Mouse (Mus musculus) cerebellum, adult 18-20 months (tissue): ENCODE results near the gene Aqp1.

Experiments
- DNase-seq, 2 experiments: peaks; one replicate each; pipeline ENCODE4 v3.0.0; 2021

Gene Aqp1

DNA sequence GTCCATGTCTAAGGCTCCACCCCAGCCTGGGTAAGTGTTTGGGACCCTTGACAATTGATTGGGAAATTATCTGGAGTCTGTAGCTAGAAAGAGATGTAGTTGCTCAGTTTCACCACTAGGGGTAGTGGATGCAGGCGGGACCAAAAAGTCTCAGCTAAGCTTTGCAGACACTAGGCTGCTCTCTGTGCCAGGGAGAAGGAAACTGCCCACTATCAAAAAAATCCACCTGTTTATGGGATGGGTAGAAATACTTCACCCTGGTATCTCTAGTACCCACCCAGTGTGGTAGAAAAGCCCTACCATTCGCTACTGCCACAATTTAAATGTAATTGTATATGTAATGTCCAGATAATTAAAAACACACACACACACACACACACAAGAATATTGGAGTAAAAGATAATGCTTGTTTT is 22.5 kb downstream of the Aqp1 start:
- peak in 1 of 2 experiments; percentile 23 for DNase-seq

DNA sequence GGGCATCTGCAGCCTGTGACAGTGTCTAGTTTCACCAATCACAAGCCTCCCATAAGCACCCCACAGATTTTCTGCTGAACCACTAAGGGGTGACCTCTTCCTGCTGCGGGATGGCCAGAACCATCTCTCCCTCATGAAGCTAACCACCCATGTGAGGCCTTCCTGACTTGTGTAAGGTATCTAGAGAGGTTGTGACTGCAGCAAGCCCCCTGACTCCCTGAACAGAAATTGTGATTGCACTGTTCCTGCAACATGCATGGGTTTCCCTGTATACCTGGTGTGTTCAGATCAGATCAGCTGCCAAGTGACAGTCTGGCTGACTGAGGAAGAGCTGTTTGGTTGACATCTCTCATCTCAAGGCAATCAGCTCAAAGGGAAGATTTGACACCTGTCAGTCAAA is 26.4 kb downstream of the Aqp1 start:
- DNase-seq: no peak

DNA sequence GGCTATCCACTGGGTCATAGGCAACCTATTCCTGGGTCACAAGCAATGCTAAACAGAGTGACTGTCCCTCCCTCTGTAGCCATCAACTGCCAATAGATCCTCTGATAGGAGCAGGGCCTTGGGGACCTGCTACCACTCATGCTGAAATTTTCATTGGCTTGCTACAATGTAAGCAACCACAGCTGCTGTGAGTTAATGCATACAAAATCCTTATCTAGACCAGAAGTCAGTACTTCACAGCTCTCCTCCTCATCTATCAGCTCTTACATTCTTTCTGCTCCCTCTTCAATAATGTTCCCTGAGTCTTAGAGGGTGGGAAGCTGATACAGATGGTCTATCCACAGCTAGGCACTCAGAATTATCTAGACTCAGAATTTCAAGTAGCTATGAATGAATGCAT is 30.9 kb downstream of the Aqp1 start:
- no peak for DNase-seq

- DNase-seq: no peak
Observed at GRCm38 (mm10) chr6:55370831-55371230, 34.6 kb downstream of the Aqp1 start.

GRCm38 (mm10) chr6:55376076-55376475 is 39.8 kb downstream of the Aqp1 start, which contains the start of gene Ghrhr:
TSS of gene Ghrhr (plus strand) at chr6:55376295.
- no peak for DNase-seq

DNA sequence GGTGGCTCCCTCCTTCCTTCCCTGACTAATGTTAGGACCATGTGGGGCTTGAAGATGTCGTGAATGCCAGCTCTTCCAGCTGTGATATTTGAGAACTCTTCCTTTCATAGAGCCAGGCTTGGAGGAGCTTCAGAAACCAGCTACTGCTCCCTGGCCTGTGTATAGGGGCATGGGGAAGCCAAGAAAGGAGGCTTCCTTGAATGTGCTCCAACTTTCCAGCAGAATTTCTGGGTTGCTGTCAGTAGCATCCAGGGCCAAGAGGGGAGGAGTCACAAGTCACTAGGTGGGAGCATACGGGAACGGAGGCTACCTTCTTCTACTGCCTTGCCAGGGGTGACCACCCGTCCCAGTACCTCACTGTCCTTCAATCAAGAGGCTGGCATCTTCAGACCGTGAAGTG is 40.3 kb downstream of the Aqp1 start:
- no peak for DNase-seq

DNA sequence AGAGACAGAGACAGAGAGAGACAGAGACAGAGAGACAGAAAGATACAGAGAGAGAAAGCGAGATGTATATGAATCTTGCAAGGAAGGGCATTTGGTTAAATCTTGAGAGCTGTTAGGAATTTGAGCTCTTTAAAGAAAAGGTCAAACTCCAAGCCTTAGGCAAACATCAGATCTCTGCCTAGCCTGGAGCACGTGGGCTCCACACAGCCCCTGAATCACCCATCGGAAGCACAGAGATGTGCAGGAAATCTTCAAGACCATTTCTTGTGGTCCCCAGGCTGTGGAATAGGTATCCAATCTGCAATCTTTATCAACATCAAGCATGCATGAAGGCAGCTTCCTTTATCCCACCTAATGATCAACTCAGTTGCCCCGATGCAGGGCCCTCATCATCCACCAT is 41.2 kb downstream of the Aqp1 start:
- DNase-seq: no peak

GRCm38 (mm10) chr6:55379641-55380335 is 43.6 kb downstream of the Aqp1 start:
- DNase-seq: peak; percentile 44 to 46

DNA sequence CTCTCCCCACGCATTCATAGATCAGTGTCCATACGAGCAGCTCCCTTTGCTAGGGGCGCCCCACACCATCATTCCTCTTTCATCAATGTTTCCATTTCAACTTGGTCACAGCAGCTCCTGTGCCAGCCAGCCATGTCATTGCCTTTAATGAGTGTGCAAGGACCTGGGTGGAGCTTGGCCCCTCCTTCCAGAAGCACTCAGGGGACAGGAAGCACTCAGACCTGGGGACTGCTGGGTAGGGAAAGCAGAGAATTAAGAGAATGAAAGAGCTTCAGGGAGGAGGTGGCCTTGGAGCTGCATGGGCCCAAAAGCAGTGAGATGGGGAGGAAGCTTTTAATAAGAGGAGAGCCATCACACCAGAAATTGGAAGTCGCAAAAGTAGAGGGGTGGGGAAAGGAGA is 45.7 kb downstream of the Aqp1 start:
- no peak for DNase-seq

- peak; percentile 67 to 77 for DNase-seq
Observed at GRCm38 (mm10) chr6:55383897-55384296, 47.7 kb downstream of the Aqp1 start.

GRCm38 (mm10) chr6:55384356-55384951 is 48.2 kb downstream of the Aqp1 start:
- no peak for DNase-seq

DNA sequence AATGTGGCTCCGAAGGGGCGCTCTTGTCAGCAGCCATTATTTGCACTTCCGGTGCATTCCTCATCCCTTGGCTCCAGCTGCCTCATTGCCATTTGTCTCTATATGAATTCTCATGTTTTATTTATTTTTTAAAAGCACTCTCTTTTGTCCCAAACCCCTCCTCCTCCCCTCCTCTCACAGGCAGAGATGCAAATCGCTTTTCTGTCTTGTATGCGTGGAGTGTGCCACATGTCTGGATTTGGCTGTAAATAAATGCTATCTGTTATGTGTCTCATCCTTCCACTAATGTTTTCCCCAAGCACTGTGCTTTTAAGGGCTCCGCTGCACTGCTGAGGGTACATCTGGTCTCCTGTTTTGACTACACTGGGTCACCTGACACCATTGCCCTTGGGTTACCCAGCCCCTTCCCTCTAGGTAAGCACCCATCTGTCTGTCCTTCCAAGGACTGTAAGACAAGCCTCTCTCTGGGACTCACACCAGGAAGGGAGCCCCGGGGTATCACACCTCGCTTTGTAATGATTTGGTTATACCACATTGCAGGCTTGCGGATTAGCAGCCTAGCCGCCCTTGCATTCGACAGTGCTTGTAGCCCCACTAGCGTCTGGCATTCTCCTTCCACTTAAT is 52.4 kb downstream of the Aqp1 start:
- DNase-seq: no peak

DNA sequence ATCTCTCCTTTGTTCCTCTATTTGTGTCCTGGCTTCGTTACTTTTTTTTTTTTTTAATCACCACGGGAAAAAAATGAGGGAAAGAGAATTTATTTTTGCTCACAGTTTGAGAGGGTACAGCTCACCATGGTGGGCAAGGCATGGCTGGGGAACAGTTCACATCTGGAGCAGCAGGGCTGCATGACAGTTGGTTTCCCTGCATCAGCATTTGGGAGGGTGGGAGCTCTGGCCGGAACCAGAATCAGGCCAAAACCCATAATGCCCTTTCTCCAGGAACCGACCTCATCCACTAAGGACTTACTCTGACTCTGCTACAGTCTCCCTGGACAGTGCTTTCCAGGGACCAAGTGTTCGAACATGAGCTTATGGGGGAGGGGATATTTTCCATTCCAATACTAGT is 53.1 kb downstream of the Aqp1 start:
- DNase-seq: no peak

GRCm38 (mm10) chr6:55391814-55392213 is 55.6 kb downstream of the Aqp1 start:
- DNase-seq: no peak

DNA sequence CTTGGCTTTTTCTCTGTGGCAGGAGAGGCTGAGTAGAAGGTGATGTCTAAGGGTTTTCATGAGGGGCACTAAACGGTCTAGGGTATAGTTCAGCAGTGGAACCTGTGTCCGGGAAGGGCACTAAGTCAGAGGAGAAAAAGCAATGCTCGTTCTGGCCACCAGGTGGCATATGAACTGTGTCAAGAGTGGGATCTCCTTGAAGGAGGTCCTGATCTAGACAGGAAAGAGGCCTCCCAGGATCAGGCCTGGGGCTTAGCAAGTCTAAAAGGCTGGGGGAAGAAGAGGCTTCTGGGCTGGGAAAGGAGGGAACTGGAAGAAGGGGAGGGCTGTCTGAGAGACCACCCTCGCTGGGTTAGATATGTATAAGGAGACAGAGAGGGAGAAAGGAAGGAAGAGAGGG is 56.2 kb downstream of the Aqp1 start:
- DNase-seq: peak; percentile 87 to 88

DNA sequence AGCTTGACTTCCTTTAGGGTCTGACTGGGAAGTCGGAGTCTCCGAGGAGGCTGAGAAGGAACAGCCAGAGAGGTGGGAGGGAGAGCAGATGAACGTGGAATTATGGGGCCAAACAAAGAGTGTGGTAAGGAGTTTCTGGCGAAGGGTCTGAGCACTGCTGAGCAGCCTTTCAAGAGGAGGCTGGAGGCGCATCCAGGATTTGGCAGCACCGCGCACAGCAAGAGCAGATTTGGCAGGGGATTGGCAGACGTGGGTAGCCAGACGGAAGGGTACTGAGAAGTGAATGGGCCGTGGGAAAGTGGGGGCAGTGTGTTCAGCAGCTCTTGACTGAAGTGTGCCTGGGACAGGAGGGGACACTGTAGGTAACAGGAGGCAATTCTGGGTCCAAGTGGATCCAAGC is 58.6 kb downstream of the Aqp1 start:
- DNase-seq: peak; percentile 80 to 87

- peak; percentile 51 to 55 for DNase-seq
Observed at GRCm38 (mm10) chr6:55396176-55396575, 59.9 kb downstream of the Aqp1 start.

GRCm38 (mm10) chr6:55396622-55397041 is 60.4 kb downstream of the Aqp1 start:
- DNase-seq: peak; percentile 72 to 74
